Mouse (Mus musculus) stomach, postnatal 0 days (tissue): ENCODE data around the gene Iqcn. TPM values are rescaled to one million over a fixed set of nuclear protein-coding genes. Genes with fewer than 3 reads are reported as not detected.

Experiments used
- ATAC-seq: fragments of 200-750 bp; cut with Nextera tagmentation; 2 replicates; pipeline ENCODE4 v1.8.0; 2017; ENCODE audit not compliant: low FRiP score, low TSS enrichment
- DNase-seq: peaks from one replicate; pipeline ENCODE4 v3.0.0-alpha.2; 2016; ENCODE audit warnings: low spot score
- H3K27ac ChIP-seq: fragments of 300-500 bp; sonication (generic); replicated peaks from 2 replicates; pipeline ENCODE4 v1.5.1; 2014; ENCODE audit warnings: mild to moderate bottlenecking, control low read depth
- H3K27me3 ChIP-seq: fragments of 300-500 bp; sonication (generic); 2 replicates; pipeline ENCODE4 v1.6.1; 2014; ENCODE audit warnings: low read length; ENCODE audit not compliant: control insufficient read depth, insufficient read depth
- H3K36me3 ChIP-seq: fragments of 300-500 bp; sonication (generic); 2 replicates; pipeline ENCODE4 v1.6.1; 2014; ENCODE audit warnings: low read length, mixed read lengths; ENCODE audit not compliant: control insufficient read depth, insufficient read depth
- H3K4me1 ChIP-seq: fragments of 300-500 bp; sonication (generic); replicated peaks from 2 replicates; pipeline ENCODE4 v1.6.1; 2014; ENCODE audit warnings: antibody characterized with exemption; ENCODE audit not compliant: control insufficient read depth, insufficient read depth
- H3K4me2 ChIP-seq: fragments of 300-500 bp; sonication (generic); replicated peaks from 2 replicates; pipeline ENCODE4 v1.6.1; 2014; ENCODE audit warnings: low read depth, mild to moderate bottlenecking, control low read depth, moderate library complexity
- H3K4me3 ChIP-seq: fragments of 300-500 bp; sonication (generic); 2 replicates; pipeline ENCODE4 v1.5.1; 2014; ENCODE audit warnings: low read depth, low read length, control low read depth
- H3K9ac ChIP-seq: fragments of 300-500 bp; sonication (generic); 2 replicates; pipeline ENCODE4 v1.6.1; 2014; ENCODE audit warnings: mild to moderate bottlenecking, low read length, control low read depth, mixed read lengths
- H3K9me3 ChIP-seq: fragments of 300-500 bp; sonication (generic); 2 replicates; pipeline ENCODE4 v1.6.1; 2016; ENCODE audit warnings: low read length; ENCODE audit not compliant: control insufficient read depth
- CTCF ChIP-seq: IDR thresholded peaks from 2 replicates; pipeline ENCODE4 v1.5.1; 2016; ENCODE audit warnings: antibody characterized with exemption, low read depth, mild to moderate bottlenecking, moderate library complexity
- EP300 ChIP-seq: optimal IDR thresholded peaks from 2 replicates; pipeline ENCODE3; 2016; ENCODE audit warnings: antibody characterized with exemption
- WGBS: fragments of 180-500 bp; shearing (Covaris S2); extraction: QIAGEN DNeasy Blood & Tissue Kit; methylation state at CpG from one replicate; pipeline ENCODE4 v1.1.7; 2014; 5-methylcytosine and 5-hydroxymethylcytosine counted together
- polyA plus RNA-seq: library from polyadenylated mRNA; unstranded; fragments of >200 nt; fragmentation: Nextera tagmentation; extraction: Ambion mirVana; gene quantifications from 2 replicates; pipeline ENCODE4 v1.2.1, GENCODE M21; 2015

Iqcn gene
- polyA plus RNA-seq, 1 experiment from 2014 or later = not detected

- Histone ChIP-seq H3K27ac (0 out of 2 replicates have a peak overlapping the region, but pooled peaks have one; percentile 13), H3K36me3 (no peaks in the 10 kb centered on the region), H3K4me1 (no peaks in the 10 kb centered on the region), H3K9me3 (no peaks in the 10 kb centered on the region), H3K9ac (no peak overlapping the region), H3K4me2 (no peak overlapping the region), H3K4me3 (no peak overlapping the region), H3K27me3 (no peaks in the 10 kb centered on the region)
- no peak for TF ChIP-seq CTCF
- TF ChIP-seq EP300 = no peak
- peak; percentile 73 for DNase-seq
- WGBS = 33% methylated on average over 5 of the region's 5 CpGs
- ATAC-seq = peak; percentile 72
Observed at GRCm38 (mm10) chr8:70667071-70667470, 36.2 kb upstream of the Iqcn start.

- no peaks in the 10 kb centered on the region for H3K36me3 ChIP-seq
- no peak overlapping the region for H3K9ac ChIP-seq
- no peak for ATAC-seq
- H3K27me3 ChIP-seq = no peaks in the 10 kb centered on the region
- 67% methylated on average over 10 of the region's 10 CpGs for WGBS
- H3K4me2 ChIP-seq = no peak overlapping the region
- no peak for TF ChIP-seq EP300
- no peak for TF ChIP-seq CTCF
- no peak for DNase-seq
- peaks cover 5% of the 10 kb centered on the region; the same call in 1 of the 2 replicates for H3K4me1 ChIP-seq
- H3K4me3 ChIP-seq = no peak overlapping the region
- H3K9me3 ChIP-seq = no peaks in the 10 kb centered on the region
- H3K27ac ChIP-seq = 0 out of 2 replicates have a peak overlapping the region, but pooled peaks have one; percentile 14
Observed at GRCm38 (mm10) chr8:70671615-70672324, 31.5 kb upstream of the Iqcn start.

GRCm38 (mm10) chr8:70672325-70673078 is 30.8 kb upstream of the Iqcn start:
- Histone ChIP-seq H3K27me3 (no peaks in the 10 kb centered on the region), H3K9ac (peak overlapping the region; percentile 55), H3K27ac (peak overlapping the region; percentile 81), H3K9me3 (no peaks in the 10 kb centered on the region), H3K4me2 (peak overlapping the region; percentile 52), H3K4me1 (peaks cover 5% of the 10 kb centered on the region; the same call in 1 of the 2 replicates), H3K36me3 (no peaks in the 10 kb centered on the region), H3K4me3 (peak overlapping the region; percentile 29)
- no peak for ATAC-seq
- no peak for TF ChIP-seq EP300
- TF ChIP-seq CTCF = peak; percentile 37
- no peak for DNase-seq
- WGBS = 35% methylated on average over 19 of the region's 19 CpGs

DNA sequence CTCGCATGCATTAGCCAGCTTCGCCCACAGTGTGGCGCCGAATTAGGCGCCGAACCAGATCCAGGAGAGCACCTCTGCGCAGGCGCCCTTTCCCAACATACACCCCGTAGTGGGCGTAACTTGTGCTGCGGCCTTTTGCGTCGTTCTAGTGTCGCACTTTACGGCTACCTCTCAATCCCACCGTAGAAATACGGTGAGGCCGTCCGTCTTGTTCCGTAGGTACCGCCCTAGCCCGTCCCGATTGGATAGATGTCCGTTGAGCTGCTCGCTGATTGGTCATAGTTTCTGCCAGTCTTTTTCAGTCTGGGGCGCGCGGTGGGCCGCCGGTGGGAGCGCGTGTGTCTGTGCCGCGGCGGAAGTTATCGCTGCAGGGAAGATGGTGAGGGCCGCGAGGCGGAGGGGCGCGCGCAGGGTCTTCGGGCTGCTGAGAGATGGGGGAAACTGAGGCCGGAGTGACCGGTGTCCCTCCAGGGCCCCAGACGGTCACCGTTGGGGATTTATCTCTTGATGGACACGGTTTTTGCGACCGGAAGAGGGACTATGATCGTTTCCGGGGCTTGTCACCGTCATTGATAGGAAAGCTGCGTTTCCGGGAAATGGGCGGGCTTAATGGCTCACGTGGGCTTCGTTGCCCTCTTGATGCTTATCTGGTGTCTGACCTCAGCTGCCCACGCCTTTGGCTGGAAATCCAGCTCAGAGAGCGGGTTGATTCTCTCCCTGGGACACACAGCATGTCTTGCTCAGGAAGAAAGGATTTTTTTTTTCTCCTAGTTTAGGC is 30.0 kb upstream of the Iqcn start, which contains the start of gene Lsm4:
Gene Lsm4, plus strand, starts transcription at position 170 of the 778 bp plus-strand sequence.
- peak within 1 kb of the TSS; percentile 59 for H3K4me2 ChIP-seq
- peak; percentile 90 for TF ChIP-seq CTCF
- TF ChIP-seq EP300 = peak; percentile 94
- peak; percentile 96 for DNase-seq
- H3K27me3 ChIP-seq = no peaks in the 10 kb centered on the region
- H3K4me3 ChIP-seq = peak within 1 kb of the TSS; percentile 66
- H3K4me1 ChIP-seq = peaks cover 5% of the 10 kb centered on the region; the same call in 1 of the 2 replicates
- 0 out of 2 replicates have a peak, but pooled peaks cover 3% of the 10 kb centered on the region for H3K36me3 ChIP-seq
- ATAC-seq = peak; percentile 95
- peak within 1 kb of the TSS; percentile 96 for H3K27ac ChIP-seq
- no peaks in the 10 kb centered on the region for H3K9me3 ChIP-seq
- peak within 1 kb of the TSS; percentile 75 for H3K9ac ChIP-seq
- WGBS = under 1% methylated on average over 60 of the region's 60 CpGs

DNA sequence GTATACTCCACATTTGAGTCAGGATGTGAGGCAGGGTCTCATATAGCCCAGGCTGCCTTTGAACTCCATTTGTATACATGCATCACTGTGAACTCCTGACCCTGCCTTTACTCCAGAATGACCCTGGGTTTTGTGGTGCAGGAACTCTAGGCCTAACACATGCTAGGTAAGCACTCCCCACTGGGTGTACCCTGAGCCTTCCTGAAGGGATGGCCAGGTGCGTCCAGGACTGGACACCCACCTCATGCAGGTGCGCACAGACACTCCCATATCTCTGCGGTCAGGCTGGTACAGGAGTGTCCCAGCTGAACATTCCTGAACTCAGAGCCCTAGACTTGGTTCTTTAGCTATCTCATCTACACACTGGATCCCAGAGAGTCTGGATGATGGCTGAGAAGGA is 29.1 kb upstream of the Iqcn start:
- H3K9me3 ChIP-seq = no peaks in the 10 kb centered on the region
- 0 out of 2 replicates have a peak, but pooled peaks cover 3% of the 10 kb centered on the region for H3K36me3 ChIP-seq
- no peaks in the 10 kb centered on the region for H3K27me3 ChIP-seq
- TF ChIP-seq CTCF (no peak), EP300 (no peak)
- peaks cover 5% of the 10 kb centered on the region; the same call in 1 of the 2 replicates for H3K4me1 ChIP-seq
- H3K27ac ChIP-seq = peak overlapping the region; percentile 96
- peak overlapping the region; percentile 66; the same call in 1 of the 2 replicates for H3K4me3 ChIP-seq
- peak overlapping the region; percentile 75 for H3K9ac ChIP-seq
- H3K4me2 ChIP-seq = peak overlapping the region; percentile 59
- DNase-seq (no peak), ATAC-seq (no peak)
- WGBS = 63% methylated on average over 3 of the region's 3 CpGs
